Mouse (Mus musculus) stomach, postnatal 0 days (tissue): Measurements from ENCODE around the gene Gata1. TPM values are rescaled to one million over a fixed set of nuclear protein-coding genes. Genes with fewer than 3 reads are reported as not detected.
"Not testable (repeated sequence)": the region's sequence is repeated elsewhere in the genome, so short reads cannot be mapped to it uniquely, and the experiment has no call there.

Source experiments
- ATAC-seq: fragments of 200-750 bp; cut with Nextera tagmentation; 2 replicates; pipeline ENCODE4 v1.8.0; 2017; ENCODE audit not compliant: low FRiP score, low TSS enrichment
- DNase-seq: peaks from one replicate; pipeline ENCODE4 v3.0.0-alpha.2; 2016; ENCODE audit warnings: low spot score
- H3K27ac ChIP-seq: fragments of 300-500 bp; sonication (generic); replicated peaks from 2 replicates; pipeline ENCODE4 v1.5.1; 2014; ENCODE audit warnings: mild to moderate bottlenecking, control low read depth
- H3K27me3 ChIP-seq: fragments of 300-500 bp; sonication (generic); 2 replicates; pipeline ENCODE4 v1.6.1; 2014; ENCODE audit warnings: low read length; ENCODE audit not compliant: control insufficient read depth, insufficient read depth
- H3K36me3 ChIP-seq: fragments of 300-500 bp; sonication (generic); 2 replicates; pipeline ENCODE4 v1.6.1; 2014; ENCODE audit warnings: low read length, mixed read lengths; ENCODE audit not compliant: control insufficient read depth, insufficient read depth
- H3K4me1 ChIP-seq: fragments of 300-500 bp; sonication (generic); replicated peaks from 2 replicates; pipeline ENCODE4 v1.6.1; 2014; ENCODE audit warnings: antibody characterized with exemption; ENCODE audit not compliant: control insufficient read depth, insufficient read depth
- H3K4me2 ChIP-seq: fragments of 300-500 bp; sonication (generic); replicated peaks from 2 replicates; pipeline ENCODE4 v1.6.1; 2014; ENCODE audit warnings: low read depth, mild to moderate bottlenecking, control low read depth, moderate library complexity
- H3K4me3 ChIP-seq: fragments of 300-500 bp; sonication (generic); 2 replicates; pipeline ENCODE4 v1.5.1; 2014; ENCODE audit warnings: low read depth, low read length, control low read depth
- H3K9ac ChIP-seq: fragments of 300-500 bp; sonication (generic); 2 replicates; pipeline ENCODE4 v1.6.1; 2014; ENCODE audit warnings: mild to moderate bottlenecking, low read length, control low read depth, mixed read lengths
- H3K9me3 ChIP-seq: fragments of 300-500 bp; sonication (generic); 2 replicates; pipeline ENCODE4 v1.6.1; 2016; ENCODE audit warnings: low read length; ENCODE audit not compliant: control insufficient read depth
- CTCF ChIP-seq: IDR thresholded peaks from 2 replicates; pipeline ENCODE4 v1.5.1; 2016; ENCODE audit warnings: antibody characterized with exemption, low read depth, mild to moderate bottlenecking, moderate library complexity
- EP300 ChIP-seq: optimal IDR thresholded peaks from 2 replicates; pipeline ENCODE3; 2016; ENCODE audit warnings: antibody characterized with exemption
- WGBS: fragments of 180-500 bp; shearing (Covaris S2); extraction: QIAGEN DNeasy Blood & Tissue Kit; methylation state at CpG from one replicate; pipeline ENCODE4 v1.1.7; 2014; 5-methylcytosine and 5-hydroxymethylcytosine counted together
- polyA plus RNA-seq: library from polyadenylated mRNA; unstranded; fragments of >200 nt; fragmentation: Nextera tagmentation; extraction: Ambion mirVana; gene quantifications from 2 replicates; pipeline ENCODE4 v1.2.1, GENCODE M21; 2015

Gata1 gene
- polyA plus RNA-seq, 1 experiment from 2014 or later, result 0.07 TPM

DNA sequence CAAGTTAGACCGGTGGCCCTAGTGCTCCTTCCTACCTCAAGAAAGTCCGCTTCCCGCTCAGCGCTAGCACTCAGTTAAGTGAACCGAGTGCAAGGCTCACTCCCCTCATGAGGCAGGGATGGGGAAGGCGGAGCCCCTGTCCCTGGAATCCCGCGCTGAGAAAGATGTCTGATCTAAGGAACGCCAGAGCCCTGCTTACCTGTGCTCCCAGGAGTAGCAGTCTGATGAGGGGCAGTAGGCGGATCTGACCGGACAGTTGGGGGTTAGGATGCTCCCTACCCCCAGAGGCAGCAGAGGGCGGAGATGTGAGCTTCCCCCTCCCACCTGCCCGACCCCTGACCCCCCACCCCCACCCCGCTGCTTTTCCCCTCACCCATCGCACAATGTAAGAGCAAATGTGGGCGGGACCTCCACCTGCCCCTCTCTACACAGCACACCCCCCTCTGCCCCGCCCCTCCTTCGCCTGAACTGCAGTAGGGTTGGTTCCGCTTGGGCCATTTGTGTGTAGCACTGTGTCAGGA, 49.5 kb downstream of the Gata1 start, which contains the start of gene Eras:
Gene Eras (minus strand): TSS at position 338 of the 521 bp plus-strand sequence.
- WGBS, result 18% methylated on average over 12 of the region's 19 CpGs

DNA sequence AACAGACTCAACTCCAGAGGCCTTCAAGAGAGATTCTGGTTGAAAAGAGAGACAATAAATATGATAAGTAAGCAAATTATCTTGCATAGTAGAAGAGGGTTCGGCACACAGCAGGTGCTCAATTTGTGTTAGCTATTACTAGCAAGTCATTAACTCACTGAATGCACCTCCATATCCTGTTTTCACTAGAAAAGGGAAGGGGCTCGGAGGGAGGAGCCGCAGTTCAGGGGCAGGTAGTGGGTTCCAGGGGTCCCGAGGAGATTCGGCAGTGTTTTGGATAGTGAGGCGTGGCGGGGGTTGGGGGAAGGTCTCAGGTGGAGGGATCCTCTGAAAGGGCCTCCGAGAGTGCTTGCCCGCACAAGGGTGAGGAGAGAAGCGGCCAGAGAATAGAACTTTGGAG, 50.8 kb downstream of the Gata1 start:
- Histone ChIP-seq H3K36me3 (peaks cover 2% of the 10 kb centered on the region; the same call in 1 of the 2 replicates), H3K9me3 (no peaks in the 10 kb centered on the region), H3K27me3 (no peaks in the 10 kb centered on the region), H3K9ac (no peak overlapping the region), H3K4me3 (no peak overlapping the region), H3K27ac (no peak overlapping the region), H3K4me2 (no peak overlapping the region), H3K4me1 (no peaks in the 10 kb centered on the region)
- TF ChIP-seq CTCF (no peak), EP300 (no peak)
- DNase-seq (no peak), ATAC-seq (no peak)
- WGBS, result 22% methylated on average over 10 of the region's 10 CpGs

More for the DNA sequence above, 49.5 kb downstream of the Gata1 start, which contains the start of gene Eras:
- Histone ChIP-seq H3K4me3 (no peak within 1 kb of the TSS), H3K4me1 (no peaks in the 10 kb centered on the region), H3K27me3 (no peaks in the 10 kb centered on the region), H3K9me3 (no peaks in the 10 kb centered on the region), H3K9ac (no peak within 1 kb of the TSS), H3K36me3 (peaks cover 2% of the 10 kb centered on the region; the same call in 1 of the 2 replicates), H3K27ac (no peak within 1 kb of the TSS), H3K4me2 (no peak within 1 kb of the TSS)
- ATAC-seq (no peak), DNase-seq (no peak)
- TF ChIP-seq CTCF, result no peak
- TF ChIP-seq EP300, result no peak

DNA sequence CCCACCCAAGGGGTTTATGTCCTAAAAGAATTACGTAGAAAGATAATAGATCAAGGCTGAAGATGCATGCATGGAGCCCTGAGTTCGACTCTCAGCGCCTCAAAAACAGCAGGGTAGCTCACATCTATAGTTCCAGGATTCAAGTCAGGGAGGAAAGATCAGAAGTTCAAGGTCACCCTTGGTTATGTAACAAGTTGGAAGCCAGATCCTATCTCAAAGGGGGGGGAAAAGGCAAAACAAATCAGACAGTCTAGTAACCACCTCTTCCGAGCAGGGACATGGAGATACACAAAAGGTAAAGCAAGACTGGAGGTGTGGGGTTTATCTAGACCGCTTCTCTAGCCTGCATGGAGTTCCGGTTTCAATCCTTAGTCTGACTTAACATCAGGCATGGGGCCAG, 51.6 kb downstream of the Gata1 start:
- no peaks in the 10 kb centered on the region for H3K36me3 ChIP-seq
- H3K4me3 ChIP-seq, result no peak overlapping the region
- no peak for ATAC-seq
- TF ChIP-seq EP300 (no peak), CTCF (no peak)
- H3K4me1 ChIP-seq, result no peaks in the 10 kb centered on the region
- DNase-seq, result no peak
- WGBS, result 76% methylated on average over 6 of the region's 6 CpGs
- no peak overlapping the region for H3K27ac ChIP-seq
- no peaks in the 10 kb centered on the region for H3K9me3 ChIP-seq
- no peaks in the 10 kb centered on the region for H3K27me3 ChIP-seq
- H3K4me2 ChIP-seq, result no peak overlapping the region
- no peak overlapping the region for H3K9ac ChIP-seq

DNA sequence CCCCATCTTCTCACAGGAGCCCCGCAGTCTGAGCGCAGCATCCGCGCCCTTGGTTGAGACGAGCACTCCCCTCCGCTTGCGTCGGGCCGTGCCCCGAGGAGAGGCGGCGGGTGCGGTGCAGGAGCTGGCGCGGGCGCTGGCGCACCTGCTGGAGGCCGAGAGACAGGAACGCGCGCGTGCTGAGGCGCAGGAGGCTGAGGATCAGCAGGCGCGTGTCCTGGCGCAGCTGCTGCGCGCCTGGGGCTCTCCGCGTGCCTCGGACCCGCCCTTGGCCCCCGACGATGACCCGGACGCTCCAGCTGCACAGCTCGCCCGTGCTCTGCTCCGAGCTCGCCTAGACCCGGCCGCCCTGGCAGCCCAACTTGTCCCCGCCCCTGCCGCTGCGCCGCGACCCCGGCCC, 55.8 kb downstream of the Gata1 start:
- no peaks in the 10 kb centered on the region for H3K4me1 ChIP-seq
- H3K9ac ChIP-seq, result no peak overlapping the region
- peak overlapping the region; percentile 17; the same call in 1 of the 2 replicates for H3K4me3 ChIP-seq
- H3K36me3 ChIP-seq, result no peaks in the 10 kb centered on the region
- ATAC-seq, result 0 out of 2 replicates have a peak, but pooled peaks have one; percentile 26
- no peaks in the 10 kb centered on the region for H3K27me3 ChIP-seq
- no peak for TF ChIP-seq EP300
- TF ChIP-seq CTCF, result no peak
- 9% methylated on average over 37 of the region's 48 CpGs for WGBS
- peak overlapping the region; percentile 27 for H3K4me2 ChIP-seq
- peak; percentile 15 for DNase-seq
- no peak overlapping the region for H3K27ac ChIP-seq
- no peaks in the 10 kb centered on the region for H3K9me3 ChIP-seq

DNA sequence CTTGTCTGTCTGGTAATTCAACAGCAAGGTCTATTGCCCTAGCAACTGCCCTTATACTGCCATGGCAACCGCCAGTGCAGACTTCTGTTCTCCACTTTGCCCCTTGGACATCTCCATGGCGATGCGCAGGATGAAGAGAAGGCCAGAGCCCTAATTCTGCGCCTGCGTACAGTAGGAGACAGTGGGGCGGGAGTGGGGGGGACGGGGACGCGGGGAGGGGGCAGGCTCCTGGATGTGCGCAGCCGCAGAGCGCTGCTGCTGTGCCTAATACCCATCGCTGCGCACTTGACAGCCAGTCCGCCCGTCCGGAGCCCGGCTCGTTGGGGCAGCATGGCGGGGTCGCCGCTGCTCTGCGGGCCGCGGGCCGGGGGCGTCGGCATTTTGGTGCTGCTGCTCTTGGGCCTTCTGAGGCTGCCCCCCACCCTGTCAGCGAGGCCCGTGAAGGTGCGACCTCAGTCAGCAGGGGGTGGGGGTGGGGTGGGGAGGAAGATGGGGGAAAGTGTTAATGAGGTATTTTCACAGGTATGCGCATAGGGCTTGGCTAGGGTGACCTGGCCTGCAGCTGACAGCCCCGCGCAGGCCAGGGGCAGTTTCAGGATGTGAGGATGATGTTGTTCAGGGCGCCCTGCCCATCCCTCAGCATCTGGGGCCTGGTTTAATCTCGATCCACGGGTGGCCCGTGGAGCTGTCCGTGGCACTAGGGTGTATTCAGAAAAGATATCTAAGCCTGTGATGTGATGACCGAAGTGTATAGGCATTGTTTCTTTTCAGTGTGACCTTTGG, 58.1 kb downstream of the Gata1 start, which contains the start of gene Pcsk1n:
Gene Pcsk1n (plus strand): TSS at position 222 of the 783 bp plus-strand sequence.
- Histone ChIP-seq H3K9me3 (no peaks in the 10 kb centered on the region), H3K27me3 (no peaks in the 10 kb centered on the region)
- no peak for TF ChIP-seq EP300
- no peak for TF ChIP-seq CTCF

DNA sequence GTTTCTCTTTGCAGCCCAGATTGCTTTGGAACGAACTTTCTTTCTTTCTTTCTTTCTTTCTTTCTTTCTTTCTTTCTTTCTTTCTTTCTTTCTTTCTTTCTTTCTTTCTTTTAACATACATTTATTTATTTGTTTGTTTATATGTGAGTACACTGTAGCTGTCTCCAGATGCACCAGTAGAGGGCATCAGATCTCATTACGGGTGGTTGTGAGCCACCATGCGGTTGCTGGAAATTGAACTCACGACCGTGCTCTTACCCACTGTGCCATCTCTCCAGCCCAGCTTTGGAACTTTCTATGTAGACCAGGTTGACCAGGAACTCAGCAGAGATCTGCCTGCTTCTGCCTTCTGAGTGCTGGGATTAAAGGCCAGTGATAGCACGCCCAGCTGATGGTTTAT, 59.9 kb downstream of the Gata1 start:
- whole genome bisulfite sequencing, result 63% methylated on average over 6 of the region's 6 CpGs
- H3K4me1 ChIP-seq, H3K4me3 ChIP-seq, ATAC-seq, H3K36me3 ChIP-seq, H3K9ac ChIP-seq, H3K9me3 ChIP-seq, H3K4me2 ChIP-seq, H3K27me3 ChIP-seq, DNase-seq, H3K27ac ChIP-seq: not testable (repeated sequence)

More for the DNA sequence above, 58.1 kb downstream of the Gata1 start, which contains the start of gene Pcsk1n:
- no peak within 1 kb of the TSS for H3K9ac ChIP-seq
- DNase-seq (no peak), ATAC-seq (no peak)
- no peaks in the 10 kb centered on the region for H3K36me3 ChIP-seq
- 17% methylated on average over 31 of the region's 40 CpGs for WGBS
- no peak within 1 kb of the TSS for H3K4me2 ChIP-seq
- no peak within 1 kb of the TSS for H3K4me3 ChIP-seq
- H3K4me1 ChIP-seq, result no peaks in the 10 kb centered on the region
- no peak within 1 kb of the TSS for H3K27ac ChIP-seq
